Mouse (Mus musculus) forebrain, embryonic 11.5 days (tissue): ENCODE data around the gene Ndufaf2. TPM values are rescaled to one million over a fixed set of nuclear protein-coding genes. Genes with fewer than 3 reads are reported as not detected.

Experiments used
- ATAC-seq: fragments of 200-750 bp; cut with Nextera tagmentation; replicated peaks from 2 replicates; pipeline ENCODE4 v1.8.0; 2017; ENCODE audit warnings: moderate TSS enrichment; ENCODE audit not compliant: low FRiP score
- DNase-seq: peaks from one replicate; pipeline ENCODE4 v3.0.0-alpha.2; 2017; ENCODE audit warnings: low spot score
- H3K27ac ChIP-seq: fragments of 300-500 bp; sonication (generic); 2 replicates; pipeline ENCODE4 v1.5.1; 2014; ENCODE audit warnings: low read depth, low read length
- H3K27me3 ChIP-seq: fragments of 300-500 bp; sonication (generic); 2 replicates; pipeline ENCODE4 v1.6.1; 2014; ENCODE audit warnings: mild to moderate bottlenecking, low read length, mixed read lengths; ENCODE audit not compliant: control insufficient read depth, insufficient read depth
- H3K36me3 ChIP-seq: fragments of 300-500 bp; sonication (generic); 2 replicates; pipeline ENCODE4 v1.6.1; 2014; ENCODE audit warnings: mild to moderate bottlenecking, low read length, moderate library complexity, mixed read lengths; ENCODE audit not compliant: control insufficient read depth, insufficient read depth
- H3K4me1 ChIP-seq: fragments of 300-500 bp; sonication (generic); replicated peaks from 2 replicates; pipeline ENCODE4 v1.6.1; 2014; ENCODE audit warnings: low read length, mixed read lengths; ENCODE audit not compliant: control insufficient read depth, insufficient read depth
- H3K4me2 ChIP-seq: fragments of 300-500 bp; sonication (generic); 2 replicates; pipeline ENCODE4 v1.6.1; 2014; ENCODE audit warnings: low read depth, mild to moderate bottlenecking, low read length, moderate library complexity, mixed read lengths; ENCODE audit not compliant: severe bottlenecking
- H3K4me3 ChIP-seq: fragments of 300-500 bp; sonication (generic); 2 replicates; pipeline ENCODE4 v1.5.1; 2014; ENCODE audit warnings: low read depth, low read length
- H3K9ac ChIP-seq: fragments of 300-500 bp; sonication (generic); 2 replicates; pipeline ENCODE4 v1.6.1; 2014; ENCODE audit warnings: low read length
- H3K9me3 ChIP-seq: fragments of 300-500 bp; sonication (generic); 2 replicates; pipeline ENCODE4 v1.6.1; 2016; ENCODE audit warnings: low read length, mixed read lengths; ENCODE audit not compliant: control insufficient read depth
- WGBS: fragments of 180-500 bp; shearing (Covaris S2); extraction: QIAGEN DNeasy Blood & Tissue Kit; methylation state at CpG from one replicate; pipeline ENCODE4 v1.1.7; 2014; 5-methylcytosine and 5-hydroxymethylcytosine counted together
- polyA plus RNA-seq: library from polyadenylated mRNA; unstranded; fragments of >200 nt; fragmentation: Nextera tagmentation; extraction: Ambion mirVana; gene quantifications from 2 replicates; pipeline ENCODE4 v1.2.1, GENCODE M21; 2014

The Ndufaf2 gene
- polyA plus RNA-seq, 1 experiment from 2014 or later = 96.1 TPM

GRCm38 (mm10) chr13:108184743-108185255 lies 26.4 kb upstream of the Ndufaf2 start:
- H3K27me3 ChIP-seq = no peaks in the 10 kb centered on the region
- no peaks in the 10 kb centered on the region for H3K4me1 ChIP-seq
- DNase-seq (no peak), ATAC-seq (no peak)
- H3K4me2 ChIP-seq = no peak overlapping the region
- no peak overlapping the region for H3K9ac ChIP-seq
- no peaks in the 10 kb centered on the region for H3K9me3 ChIP-seq
- peaks cover 4% of the 10 kb centered on the region; the same call in 1 of the 2 replicates for H3K36me3 ChIP-seq
- no peak overlapping the region for H3K27ac ChIP-seq
- no peak overlapping the region for H3K4me3 ChIP-seq

- Histone ChIP-seq H3K4me1 (no peaks in the 10 kb centered on the region), H3K4me2 (no peak overlapping the region), H3K9me3 (no peaks in the 10 kb centered on the region), H3K4me3 (no peak overlapping the region), H3K27ac (no peak overlapping the region), H3K27me3 (no peaks in the 10 kb centered on the region), H3K9ac (no peak overlapping the region), H3K36me3 (peaks cover 4% of the 10 kb centered on the region; the same call in 1 of the 2 replicates)
- WGBS = 91% methylated on average over 5 of the region's 5 CpGs
- ATAC-seq = no peak
- no peak for DNase-seq
Observed at GRCm38 (mm10) chr13:108180821-108181220, 22.4 kb upstream of the Ndufaf2 start.

- no peak overlapping the region for H3K9ac ChIP-seq
- WGBS = 90% methylated on average over 8 of the region's 8 CpGs
- H3K4me3 ChIP-seq = no peak overlapping the region
- no peaks in the 10 kb centered on the region for H3K9me3 ChIP-seq
- no peaks in the 10 kb centered on the region for H3K27me3 ChIP-seq
- no peak for ATAC-seq
- H3K4me2 ChIP-seq = no peak overlapping the region
- H3K4me1 ChIP-seq = no peaks in the 10 kb centered on the region
- H3K27ac ChIP-seq = no peak overlapping the region
- peaks cover 1% of the 10 kb centered on the region; the same call in 1 of the 2 replicates for H3K36me3 ChIP-seq
- no peak for DNase-seq
Observed at GRCm38 (mm10) chr13:108179618-108180017, 21.2 kb upstream of the Ndufaf2 start.

- ATAC-seq (no peak), DNase-seq (no peak)
- Histone ChIP-seq H3K9ac (no peak overlapping the region), H3K9me3 (no peaks in the 10 kb centered on the region), H3K4me3 (no peak overlapping the region), H3K4me2 (no peak overlapping the region), H3K4me1 (no peaks in the 10 kb centered on the region), H3K27ac (no peak overlapping the region), H3K36me3 (peaks cover 3% of the 10 kb centered on the region; the same call in 1 of the 2 replicates), H3K27me3 (no peaks in the 10 kb centered on the region)
- 92% methylated on average over 8 of the region's 8 CpGs for WGBS
Observed at GRCm38 (mm10) chr13:108170511-108170910, 12.1 kb upstream of the Ndufaf2 start.

GRCm38 (mm10) chr13:108170002-108170401 lies 11.6 kb upstream of the Ndufaf2 start:
- Histone ChIP-seq H3K27ac (no peak overlapping the region), H3K9ac (no peak overlapping the region), H3K9me3 (no peaks in the 10 kb centered on the region), H3K4me2 (no peak overlapping the region), H3K36me3 (peaks cover 3% of the 10 kb centered on the region; the same call in 1 of the 2 replicates), H3K4me3 (no peak overlapping the region), H3K4me1 (no peaks in the 10 kb centered on the region), H3K27me3 (no peaks in the 10 kb centered on the region)
- ATAC-seq (no peak), DNase-seq (no peak)
- WGBS = 80% methylated on average over 1 of the region's 1 CpGs

- Histone ChIP-seq H3K27me3 (no peaks in the 10 kb centered on the region), H3K9ac (no peak overlapping the region), H3K4me1 (peaks cover 3% of the 10 kb centered on the region; the same call in 1 of the 2 replicates), H3K9me3 (no peaks in the 10 kb centered on the region), H3K27ac (no peak overlapping the region), H3K36me3 (no peaks in the 10 kb centered on the region), H3K4me3 (no peak overlapping the region), H3K4me2 (no peak overlapping the region)
- 92% methylated on average over 3 of the region's 3 CpGs for WGBS
- ATAC-seq = no peak
- DNase-seq = no peak
Observed at GRCm38 (mm10) chr13:108164621-108165020, 6.2 kb upstream of the Ndufaf2 start.

- H3K27me3 ChIP-seq = no peaks in the 10 kb centered on the region
- H3K4me3 ChIP-seq = no peak overlapping the region
- no peak overlapping the region for H3K4me2 ChIP-seq
- WGBS = 94% methylated on average over 9 of the region's 9 CpGs
- H3K9ac ChIP-seq = no peak overlapping the region
- ATAC-seq (no peak), DNase-seq (no peak)
- H3K9me3 ChIP-seq = no peaks in the 10 kb centered on the region
- H3K36me3 ChIP-seq = no peaks in the 10 kb centered on the region
- no peak overlapping the region for H3K27ac ChIP-seq
- H3K4me1 ChIP-seq = peaks cover 4% of the 10 kb centered on the region; the same call in 1 of the 2 replicates
Observed at GRCm38 (mm10) chr13:108163912-108164311, 5.5 kb upstream of the Ndufaf2 start.

GRCm38 (mm10) chr13:108159963-108160362 lies 1.5 kb upstream of the Ndufaf2 start:
- H3K36me3 ChIP-seq = no peaks in the 10 kb centered on the region
- no peak overlapping the region for H3K9ac ChIP-seq
- H3K4me2 ChIP-seq = peak overlapping the region; percentile 75; the same call in 1 of the 2 replicates
- H3K4me1 ChIP-seq = peaks cover 6% of the 10 kb centered on the region; the same call in 1 of the 2 replicates
- H3K27ac ChIP-seq = no peak overlapping the region
- 77% methylated on average over 7 of the region's 7 CpGs for WGBS
- DNase-seq = no peak
- ATAC-seq = no peak
- H3K4me3 ChIP-seq = no peak overlapping the region
- no peaks in the 10 kb centered on the region for H3K27me3 ChIP-seq
- H3K9me3 ChIP-seq = no peaks in the 10 kb centered on the region

- H3K27me3 ChIP-seq = no peaks in the 10 kb centered on the region
- 6% methylated on average over 8 of the region's 8 CpGs for WGBS
- peak overlapping the region; percentile 77 for H3K9ac ChIP-seq
- H3K4me3 ChIP-seq = peak overlapping the region; percentile 90
- peak overlapping the region; percentile 75 for H3K4me2 ChIP-seq
- H3K4me1 ChIP-seq = peaks cover 6% of the 10 kb centered on the region; the same call in 1 of the 2 replicates
- ATAC-seq = no peak
- DNase-seq = no peak
- H3K27ac ChIP-seq = no peak overlapping the region
- no peaks in the 10 kb centered on the region for H3K36me3 ChIP-seq
- no peaks in the 10 kb centered on the region for H3K9me3 ChIP-seq
Observed at GRCm38 (mm10) chr13:108159241-108159575, 785 bp upstream of the Ndufaf2 start.
